Mouse (Mus musculus) cerebellum, adult 11 months (tissue): ENCODE measurements at regions not wholly inside any gene's neighbourhood (a gene's known extent, or its start where the extent isn't known, plus 50 kb on each side); places are given as distances from the start of the nearest gene placed in this dataset.

Experiments used
- DNase-seq: peaks from one replicate; pipeline ENCODE4 v3.0.0; 2022

DNA sequence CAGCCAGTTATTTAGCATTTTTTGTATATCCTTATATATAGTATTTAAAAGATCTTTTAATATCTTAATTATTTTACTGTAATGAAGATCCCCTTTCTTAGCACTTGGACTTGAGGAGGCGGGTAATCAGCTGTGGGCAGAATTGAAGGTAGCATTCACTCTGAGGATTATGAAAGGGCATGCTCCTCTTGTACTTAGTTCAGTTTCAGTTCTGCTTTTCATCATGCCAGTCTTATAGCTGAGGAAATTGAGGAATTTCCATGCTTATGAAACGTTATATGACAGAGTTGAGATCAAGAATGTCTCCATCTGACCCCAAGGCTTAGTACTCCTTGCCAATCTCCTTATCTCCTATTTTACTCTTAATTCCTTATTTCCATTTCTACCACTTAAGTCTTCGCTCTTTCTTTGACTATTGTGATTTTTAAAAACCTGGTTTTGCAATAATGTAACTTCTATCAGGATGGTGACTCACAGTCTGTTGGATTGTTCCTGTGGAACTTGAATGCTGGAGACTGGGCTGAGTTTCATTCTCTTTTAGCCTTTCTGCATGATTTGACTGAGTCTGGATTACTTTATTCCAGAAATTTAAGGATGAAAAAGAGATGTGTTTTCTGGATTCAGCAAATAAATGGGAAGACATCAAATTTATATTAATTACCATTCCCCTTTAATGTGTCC is 133.6 kb downstream of the Papss1 start:
- DNase-seq = no peak

DNA sequence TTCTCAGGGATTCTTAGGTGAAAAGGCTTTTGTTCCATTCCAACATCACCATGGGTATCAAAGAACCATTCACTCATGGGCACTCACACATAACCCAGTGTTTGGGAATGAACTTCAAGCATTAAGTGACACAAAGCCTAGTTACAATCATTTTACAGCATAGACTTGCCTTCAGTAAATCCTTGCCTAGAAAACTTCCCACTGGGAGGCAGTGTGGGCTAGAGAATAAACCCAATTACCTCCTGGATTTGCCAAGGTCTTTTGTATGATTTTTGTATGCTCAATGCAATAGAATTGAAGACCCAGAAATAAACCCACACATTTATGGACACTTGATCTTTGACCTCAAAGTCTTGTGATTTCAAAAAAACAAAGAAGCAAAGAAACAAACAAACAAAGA is 138.6 kb downstream of the Papss1 start:
- DNase-seq = no peak

DNA sequence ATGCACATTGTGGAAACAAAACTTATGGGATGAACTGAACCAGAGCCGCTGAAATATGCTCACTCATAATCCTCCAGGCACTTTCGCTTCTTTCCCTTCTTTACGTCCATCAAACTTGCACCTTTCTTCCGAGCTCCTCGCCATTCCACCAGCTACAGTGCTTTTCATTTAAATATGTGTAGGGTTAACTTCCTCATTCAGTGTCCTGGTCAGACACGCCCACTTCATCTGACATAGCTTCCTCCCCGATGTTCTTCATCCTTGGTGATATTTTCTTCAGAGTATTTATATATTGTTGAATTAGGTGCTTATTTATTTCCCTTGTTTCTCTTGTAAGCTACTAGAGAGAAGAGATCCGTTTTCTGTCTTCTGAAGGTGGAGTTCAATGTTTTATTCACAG is 149.0 kb downstream of the Papss1 start:
- DNase-seq = no peak

DNA sequence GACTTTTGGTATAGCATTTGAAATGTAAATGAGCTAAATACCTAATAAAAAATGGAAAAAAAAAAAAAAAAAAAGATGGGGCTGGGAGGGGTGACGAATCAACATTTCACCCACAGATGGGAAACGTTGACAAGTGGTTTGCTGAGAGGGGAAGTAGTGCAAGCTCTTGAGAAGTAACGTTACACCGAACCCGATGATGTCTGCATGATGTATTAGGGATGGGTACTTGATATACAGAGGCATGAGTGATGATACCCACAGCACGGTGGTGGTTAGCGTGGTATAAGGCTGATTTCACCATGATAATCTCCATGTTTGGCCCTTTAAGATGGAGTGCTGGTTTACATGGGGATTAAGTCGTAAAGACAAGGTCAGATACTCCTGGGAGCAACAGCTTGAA is 154.2 kb downstream of the Papss1 start:
- no peak for DNase-seq

DNA sequence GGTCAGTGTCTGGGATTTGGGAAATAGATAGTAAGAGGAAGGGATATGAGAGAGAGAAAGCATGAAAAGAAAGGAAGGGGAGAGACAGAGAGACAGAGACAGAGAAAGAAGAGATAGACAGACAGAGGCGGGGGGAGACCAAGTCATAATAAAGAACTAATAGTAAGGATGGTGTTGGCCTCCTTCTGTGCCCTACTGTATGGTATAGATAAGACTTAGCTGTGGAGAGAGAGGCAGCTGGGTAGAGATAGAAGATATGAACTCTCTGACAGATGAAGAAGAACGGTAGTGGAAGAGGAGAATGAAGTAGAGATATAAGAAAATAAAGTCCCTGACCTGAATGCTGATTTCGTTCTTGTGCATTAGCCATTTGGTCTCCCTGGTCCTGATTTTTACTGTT is 164.1 kb downstream of the Papss1 start:
- DNase-seq = no peak

DNA sequence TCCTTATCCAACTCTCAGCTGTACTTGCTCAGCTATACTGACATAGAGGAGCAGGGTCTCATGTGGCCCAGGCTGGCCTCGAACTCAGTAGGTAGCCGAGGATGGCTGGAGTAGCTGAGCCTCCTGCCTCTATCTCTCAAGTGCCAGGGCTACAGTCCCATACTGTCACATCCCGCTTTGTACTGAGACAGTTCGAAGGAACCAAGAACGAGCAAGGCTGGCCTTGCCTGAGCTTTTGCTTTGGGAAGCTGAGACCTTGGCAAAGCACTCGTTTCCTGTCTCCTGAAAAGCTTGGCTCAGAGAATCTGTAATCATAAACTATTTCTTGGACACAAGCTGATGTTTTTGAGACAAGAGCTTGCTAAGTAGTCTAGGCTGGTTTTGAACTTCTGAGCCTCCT is 169.7 kb downstream of the Papss1 start:
- DNase-seq = no peak

DNA sequence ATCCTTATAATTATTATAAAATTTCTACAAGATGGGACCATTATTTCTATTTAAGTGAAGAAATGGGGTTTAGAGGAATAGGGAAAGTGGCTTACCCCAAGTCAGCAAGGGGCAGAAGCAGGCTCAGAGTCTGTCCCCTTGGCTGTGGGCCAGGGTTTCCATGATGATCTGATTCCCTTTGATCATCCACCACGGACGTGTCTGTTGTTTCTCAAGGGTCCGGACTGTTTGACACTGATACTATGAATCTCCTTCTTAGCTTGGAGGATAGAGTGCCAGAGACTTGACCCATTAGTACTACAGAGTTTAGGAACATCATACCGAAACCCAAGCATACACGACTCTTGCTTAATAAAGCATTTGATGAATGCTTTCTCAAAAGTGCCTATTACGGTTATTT is 172.9 kb downstream of the Papss1 start:
- DNase-seq = no peak

DNA sequence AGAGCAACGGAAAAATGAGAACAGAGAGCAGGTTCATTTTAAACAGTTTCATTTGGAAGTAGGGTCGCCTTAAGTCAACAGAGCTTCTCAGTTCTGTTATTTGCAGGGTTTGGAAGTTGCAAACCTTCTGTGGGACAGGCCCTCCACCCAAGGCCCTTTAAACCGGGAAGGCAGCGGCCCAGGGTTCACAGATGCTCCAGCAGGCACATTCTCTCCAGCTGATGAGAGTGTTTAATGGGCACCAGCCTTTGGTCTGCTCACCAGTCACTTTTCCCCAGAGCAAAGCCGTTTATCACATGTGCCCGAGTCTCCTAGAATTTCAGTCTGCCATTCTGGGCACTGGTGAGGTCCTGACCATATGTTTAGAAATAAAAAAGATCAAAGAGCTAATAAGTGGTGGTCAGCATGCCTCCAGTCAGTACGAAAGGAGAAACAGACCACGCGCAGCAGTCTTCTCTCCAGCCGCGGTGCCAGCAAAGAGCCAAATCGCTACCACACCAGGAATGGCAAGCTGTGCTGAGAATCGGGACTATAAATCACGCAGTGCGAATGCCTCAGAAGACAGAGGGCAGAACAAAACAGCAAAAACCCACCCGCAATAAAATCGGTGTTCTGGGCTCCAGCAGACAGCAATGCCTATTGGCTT is 173.5 kb downstream of the Papss1 start:
- DNase-seq = no peak

DNA sequence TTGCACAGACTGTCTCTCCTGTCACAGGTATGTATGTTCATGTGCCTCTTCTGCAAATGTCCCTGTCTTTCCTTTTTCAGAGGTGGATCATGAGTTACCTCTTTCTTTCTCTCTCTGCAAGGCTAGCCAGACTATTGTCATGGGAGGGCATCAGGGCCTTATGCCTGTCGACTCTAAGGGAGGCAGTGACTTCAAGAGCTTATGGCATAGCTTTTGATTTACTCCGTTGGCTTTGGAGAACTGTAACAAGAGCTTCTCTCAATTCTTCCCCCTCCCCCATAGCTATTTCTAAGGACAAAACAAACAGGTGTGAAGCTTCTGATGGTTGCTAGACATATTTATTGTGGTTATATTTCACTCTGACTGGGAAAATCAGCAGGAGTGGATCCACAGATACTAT is 191.0 kb downstream of the Papss1 start:
- DNase-seq = no peak

DNA sequence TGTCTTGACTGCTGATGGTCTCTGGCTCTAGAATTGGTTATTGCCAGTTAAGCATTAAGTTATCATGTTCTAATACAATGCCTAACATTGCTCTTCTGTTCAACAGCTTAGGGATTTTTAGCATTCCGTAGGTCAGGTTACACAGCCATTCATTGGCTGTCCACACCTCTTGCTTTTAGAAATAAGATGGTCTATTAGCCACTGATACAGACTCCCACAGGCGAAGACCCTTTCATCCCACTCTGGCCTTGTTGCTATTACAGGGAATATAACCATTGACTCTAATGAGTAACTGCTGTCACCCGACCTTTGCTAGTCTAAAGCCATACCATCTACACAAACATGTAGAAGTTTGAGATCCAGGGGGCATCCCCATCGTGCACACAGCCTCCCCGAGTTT is 191.6 kb downstream of the Papss1 start:
- no peak for DNase-seq

DNA sequence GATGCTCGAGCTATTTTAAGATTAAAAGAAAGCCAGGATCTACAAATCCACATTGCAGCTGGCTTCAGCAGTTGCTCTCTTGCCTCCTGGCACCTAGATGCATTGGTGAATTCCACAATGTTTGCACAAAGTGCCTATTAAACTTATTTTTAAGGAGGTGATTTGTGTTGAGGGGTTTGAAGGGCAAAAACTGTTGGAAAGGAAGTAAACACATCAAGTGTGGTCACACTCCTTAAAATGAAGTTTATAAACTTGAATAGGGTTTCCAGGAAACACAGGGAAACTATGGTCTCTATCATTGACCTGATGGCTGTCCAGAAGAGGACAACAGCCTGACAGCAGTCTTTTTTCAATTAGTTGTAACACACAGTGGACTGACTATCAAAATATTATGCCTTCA is 205.4 kb downstream of the Papss1 start:
- no peak for DNase-seq

DNA sequence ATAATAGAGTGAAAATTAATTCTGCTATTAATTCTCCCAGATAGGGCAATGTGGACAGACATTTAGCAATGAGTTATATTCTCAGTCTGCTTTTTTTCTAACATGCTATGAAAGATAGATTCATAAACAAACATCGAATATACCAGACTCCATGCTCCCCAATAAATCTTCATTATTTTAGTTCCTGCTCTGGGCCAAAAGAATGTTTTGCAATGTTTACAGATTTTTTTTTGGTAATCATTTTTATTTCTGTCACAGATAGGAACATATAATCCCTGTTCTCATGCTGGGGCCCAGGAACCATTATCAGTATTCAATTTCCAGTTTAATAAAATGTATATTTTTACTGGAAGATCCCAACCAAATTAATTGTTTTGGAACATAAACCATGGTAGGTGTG is 205.9 kb downstream of the Papss1 start:
- DNase-seq = no peak

DNA sequence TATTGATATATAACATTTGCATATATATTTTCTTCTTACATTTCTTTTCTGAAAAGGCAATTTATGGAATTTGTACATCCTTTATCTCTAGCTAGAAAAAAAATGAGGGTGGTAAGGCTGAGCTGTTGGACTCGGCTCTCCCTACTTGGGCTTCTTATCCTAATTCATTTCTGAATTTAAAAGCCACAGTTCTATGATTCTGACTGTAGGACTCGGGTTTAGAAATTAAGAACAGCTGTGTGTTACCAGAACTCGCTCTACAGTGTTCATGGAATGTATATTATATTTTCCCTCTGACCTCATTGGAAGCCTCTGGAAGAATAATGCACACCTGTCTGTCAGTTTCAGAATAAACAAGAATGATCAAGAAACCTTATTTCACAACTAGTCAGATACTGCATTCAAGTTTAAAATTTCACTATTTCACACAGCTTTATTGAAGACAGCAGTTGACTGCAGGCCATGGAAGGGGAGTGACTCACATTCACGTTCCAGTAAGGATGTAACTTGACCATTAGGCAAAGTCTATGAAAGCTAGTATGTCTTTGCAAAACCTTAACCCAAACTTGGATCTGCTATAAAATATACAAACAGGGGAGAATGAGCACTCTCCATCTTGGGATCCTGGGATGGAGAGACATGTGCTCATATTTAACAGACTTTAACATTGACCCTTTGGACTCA is 207.4 kb downstream of the Papss1 start:
- DNase-seq = no peak

DNA sequence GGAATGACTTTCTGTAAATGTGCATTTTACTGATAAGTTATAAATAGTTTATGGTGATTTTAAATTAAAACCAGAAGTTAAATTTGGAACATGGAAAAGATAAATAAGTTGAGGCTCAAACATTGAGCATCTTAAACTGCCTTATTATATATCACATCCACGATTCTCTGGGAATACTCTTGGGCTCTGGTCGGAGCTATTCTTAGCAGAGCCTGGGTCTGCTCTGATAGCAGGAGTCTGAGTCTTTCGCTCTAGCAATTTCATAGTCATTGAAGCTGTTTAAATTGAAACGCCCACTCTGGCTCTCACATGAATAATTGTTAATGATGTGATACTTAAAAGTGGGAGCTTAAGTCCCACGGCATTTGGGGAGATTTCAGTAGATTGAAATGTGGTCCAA is 208.0 kb downstream of the Papss1 start:
- no peak for DNase-seq

DNA sequence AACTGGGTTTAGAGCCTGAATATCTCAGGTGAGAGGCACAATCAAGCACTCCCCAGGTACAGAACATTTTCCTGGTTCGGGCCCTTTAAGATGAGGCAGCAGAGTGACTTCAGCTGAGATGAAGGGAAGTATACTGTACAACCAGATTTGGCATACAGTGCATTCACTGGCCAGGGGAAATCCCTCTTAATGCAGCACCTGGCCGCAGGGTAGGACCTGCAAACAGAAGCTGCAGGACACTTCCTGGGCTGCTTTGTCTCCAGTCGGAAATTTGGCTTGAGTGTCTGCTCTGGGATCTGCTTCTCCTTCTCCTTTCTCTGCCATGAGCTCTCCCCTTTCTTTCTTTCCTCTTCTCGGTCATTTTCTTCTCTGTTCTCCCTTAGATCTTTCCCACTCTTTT is 210.9 kb downstream of the Papss1 start:
- DNase-seq = no peak

DNA sequence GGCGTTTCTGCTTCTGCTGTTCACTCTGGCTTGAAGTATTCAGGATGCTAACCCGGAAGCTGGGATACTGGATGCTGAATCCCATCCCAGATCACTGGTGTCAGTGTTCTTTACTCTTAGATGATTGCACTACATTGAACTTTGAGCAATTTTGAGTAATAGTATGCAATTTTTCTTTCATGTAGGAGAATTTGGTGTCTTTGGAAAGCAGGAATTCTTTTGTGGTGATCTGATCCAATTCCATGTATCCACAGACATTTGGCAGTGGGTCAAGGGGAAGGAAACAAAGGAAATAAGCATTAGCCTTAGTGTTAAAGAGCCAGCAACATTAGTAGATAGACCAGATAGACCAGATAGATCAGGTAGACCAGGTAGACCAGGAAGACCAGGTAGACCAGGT is 212.1 kb downstream of the Papss1 start:
- no peak for DNase-seq

DNA sequence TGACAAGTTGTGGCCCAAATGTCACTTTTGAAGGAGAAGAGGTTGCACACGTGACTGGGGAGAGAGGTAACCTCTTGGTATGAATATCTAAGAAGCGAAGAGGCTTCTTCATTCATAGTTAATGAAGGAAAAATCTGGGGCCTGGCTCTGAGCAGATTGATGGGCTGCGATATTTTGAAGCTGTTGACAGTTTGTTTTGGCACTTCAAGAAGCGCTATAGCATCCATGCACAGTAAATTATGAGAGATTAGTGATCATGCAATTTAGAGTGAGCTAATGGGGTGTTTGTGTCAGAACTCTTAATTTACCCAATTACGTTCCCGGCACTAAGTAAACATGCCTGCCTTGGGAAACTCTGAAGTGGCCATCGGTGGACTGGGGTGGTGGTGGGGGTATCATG is 215.2 kb downstream of the Papss1 start:
- DNase-seq = no peak

DNA sequence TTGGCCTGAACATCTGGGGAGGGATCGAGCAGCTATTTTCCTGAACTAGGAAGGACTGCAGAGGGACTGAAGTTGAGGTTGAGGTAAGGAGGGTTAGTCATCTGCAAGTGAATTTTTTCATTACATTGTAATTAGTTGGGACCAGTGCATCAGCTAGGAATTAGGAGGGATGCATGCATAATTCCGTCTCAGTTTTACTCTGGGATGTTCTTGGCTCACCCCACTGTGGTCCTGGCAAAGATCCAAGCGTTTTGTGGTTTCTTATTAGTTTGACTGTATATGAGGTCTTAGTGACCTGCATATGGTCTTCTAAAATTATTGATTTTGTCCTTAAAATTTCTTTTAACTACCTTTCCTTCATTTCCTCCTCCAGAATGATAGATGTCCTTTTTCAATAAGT is 221.0 kb downstream of the Papss1 start:
- DNase-seq = no peak

DNA sequence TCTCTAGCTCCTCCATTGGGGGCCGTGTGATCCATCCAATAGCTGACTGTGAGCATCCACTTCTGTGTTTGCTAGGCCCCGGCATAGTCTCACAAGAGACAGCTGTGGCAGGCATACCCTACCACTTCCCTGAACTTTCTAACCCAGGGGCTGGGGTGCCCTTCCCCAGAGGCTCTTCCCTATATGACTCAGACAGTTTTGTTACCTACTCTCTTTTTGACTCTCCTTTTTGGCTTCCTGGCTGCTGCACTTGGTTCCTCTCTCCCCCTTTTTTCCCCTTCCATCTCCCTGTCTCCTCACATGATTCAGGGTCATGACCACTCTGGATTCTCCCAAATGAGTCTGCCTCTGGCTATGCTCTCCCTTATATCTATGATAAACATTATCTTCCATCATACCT is 223.8 kb downstream of the Papss1 start:
- DNase-seq = no peak

DNA sequence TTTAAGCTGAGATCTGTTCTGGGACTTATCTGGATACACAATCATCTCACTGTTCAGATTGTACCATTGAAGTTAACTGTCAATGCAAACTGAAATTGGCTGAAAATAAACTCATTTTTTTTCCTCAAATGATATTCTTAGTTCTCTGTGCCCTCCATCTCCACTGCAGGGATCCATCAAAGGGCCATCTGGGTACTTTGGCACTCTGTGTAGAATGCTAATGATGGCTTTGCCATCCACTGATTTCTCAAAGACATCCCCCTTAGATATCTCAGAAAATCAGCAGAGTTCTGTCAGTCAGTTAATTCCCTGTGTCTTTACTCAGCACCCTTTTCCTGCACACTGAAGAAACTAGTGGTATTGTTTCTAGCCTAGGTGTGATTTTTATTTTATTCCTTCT is 224.6 kb downstream of the Papss1 start:
- no peak for DNase-seq

DNA sequence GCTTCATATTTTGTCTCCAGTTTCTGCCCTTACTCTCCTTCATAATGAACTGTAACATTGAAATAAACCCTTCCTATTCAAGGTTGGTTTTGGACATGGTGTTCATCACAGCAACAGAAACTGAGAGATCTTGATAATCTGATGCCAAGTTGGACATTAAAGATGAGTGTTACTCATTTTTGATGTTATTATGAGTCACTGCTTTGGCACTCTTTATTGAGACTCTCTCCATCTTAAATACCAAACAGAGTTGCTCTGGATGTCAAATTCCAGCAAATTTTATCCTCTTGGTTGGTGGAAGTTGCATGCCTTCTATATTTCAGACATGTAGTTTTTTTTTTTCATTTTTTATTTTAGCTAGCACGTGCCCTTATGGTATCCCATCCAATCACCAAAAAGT is 229.5 kb downstream of the Papss1 start:
- no peak for DNase-seq

DNA sequence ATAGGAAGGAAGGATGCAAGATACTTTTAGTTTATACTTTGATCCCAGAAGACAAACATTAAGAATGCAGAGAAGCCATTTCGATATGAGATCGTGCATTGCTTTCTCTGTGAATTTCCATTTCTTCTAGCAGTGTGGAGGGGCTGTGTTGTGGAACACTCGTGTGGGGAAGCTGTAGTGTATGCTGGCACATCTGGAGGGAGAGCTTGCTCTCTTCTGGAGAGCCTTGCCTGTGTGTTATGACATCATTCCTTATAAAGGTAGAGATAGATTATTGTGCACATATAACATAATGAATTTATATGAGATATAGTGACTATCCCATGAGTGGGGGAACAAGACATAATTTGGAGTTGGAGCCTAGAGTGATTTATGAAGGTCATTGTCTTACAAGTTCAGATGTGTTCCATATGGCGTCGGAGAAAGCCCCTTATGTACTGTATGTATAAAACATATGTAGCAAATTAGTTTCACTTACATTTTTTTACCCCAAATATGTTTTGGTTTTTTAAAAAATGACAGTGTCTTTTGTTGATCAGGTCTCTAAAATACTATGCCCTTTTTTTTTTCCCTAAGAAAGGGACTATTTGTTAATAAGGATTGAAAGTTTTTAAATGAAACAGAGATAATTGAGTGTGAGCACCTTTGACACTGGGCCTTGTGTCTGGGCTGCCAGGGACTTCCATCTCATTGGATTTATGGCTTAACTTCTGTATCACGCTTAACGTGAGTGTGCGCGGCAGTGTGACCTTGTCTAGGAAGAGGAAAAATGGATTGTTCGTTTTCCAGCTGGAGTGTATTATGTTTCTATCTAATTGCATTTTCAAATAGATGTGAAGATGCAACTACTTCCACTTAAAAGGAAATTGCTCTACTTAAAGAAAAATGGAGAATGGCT is 230.8 kb downstream of the Papss1 start:
- no peak for DNase-seq

DNA sequence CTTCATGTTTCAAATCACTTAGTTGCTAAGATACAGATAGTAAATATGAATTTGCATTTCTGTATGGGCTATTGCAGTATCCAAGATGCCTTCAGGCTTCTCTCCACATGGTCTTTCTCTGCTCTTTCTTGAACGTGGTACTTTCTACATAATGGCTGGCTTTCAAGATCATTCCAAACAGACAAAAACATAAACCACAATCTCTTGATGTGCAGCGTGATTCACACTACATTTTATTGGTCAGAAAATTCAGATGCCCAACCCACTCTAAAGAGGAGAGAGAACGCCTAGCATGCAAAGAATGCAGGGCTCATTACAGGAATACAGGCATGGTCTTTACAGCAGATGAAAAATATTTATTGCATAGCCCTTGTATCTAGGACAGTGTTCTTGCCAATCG is 235.2 kb downstream of the Papss1 start:
- DNase-seq = no peak

DNA sequence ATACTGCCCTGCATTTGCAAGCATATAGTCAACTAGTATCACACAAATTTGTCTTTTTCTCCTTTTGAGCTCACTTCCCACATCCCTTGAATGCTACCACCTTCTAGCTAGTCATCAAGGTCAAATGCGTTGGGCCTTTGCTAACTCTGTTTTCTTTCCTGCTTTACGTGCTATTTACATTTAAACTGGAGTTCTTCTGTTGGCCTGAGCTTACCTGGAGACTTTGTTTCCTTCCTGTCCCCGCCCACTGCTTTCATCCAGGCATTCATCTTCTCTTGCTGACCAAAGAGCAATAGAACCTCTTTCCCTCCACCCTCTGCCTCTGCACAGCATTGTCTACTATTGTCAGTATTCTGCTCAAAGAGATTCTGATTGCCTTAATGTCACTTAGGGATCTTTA is 237.0 kb downstream of the Papss1 start:
- no peak for DNase-seq
